Mouse (Mus musculus): Measurements from ENCODE around the gene Ppp2r5e. TPM values are rescaled to one million over a fixed set of nuclear protein-coding genes. Genes with fewer than 3 reads are reported as not detected.

Gene Ppp2r5e
- polyA plus RNA-seq, 1 experiment from 2014 or later, result 6.3 TPM

- no peak for ATAC-seq
- H3K4me1 ChIP-seq (ENCODE audit: control insufficient read depth, insufficient read depth, low read length), result peaks cover 6% of the 10 kb centered on the region; the same call in 1 of the 2 replicates
- H3K36me3 ChIP-seq (ENCODE audit: control insufficient read depth, insufficient read depth, low read length), result no peaks in the 10 kb centered on the region
- no peak overlapping the region for H3K27ac ChIP-seq (ENCODE audit: low read length)
- H3K9ac ChIP-seq (ENCODE audit: low read depth, low read length), result no peak overlapping the region
- no peak overlapping the region for H3K4me2 ChIP-seq (ENCODE audit: low read depth, low read length)
- no peaks in the 10 kb centered on the region for H3K9me3 ChIP-seq (ENCODE audit: control insufficient read depth, low read length)
- 66% methylated on average over 8 of the region's 8 CpGs for WGBS
- no peak overlapping the region for H3K4me3 ChIP-seq (ENCODE audit: low read length)
- no peaks in the 10 kb centered on the region for H3K27me3 ChIP-seq (replicated peaks; ENCODE audit: control insufficient read depth, insufficient read depth, low read length)
Measured at GRCm38 (mm10) chr12:75616841-75617240, 20.8 kb upstream of the Ppp2r5e start.

- peak; percentile 82 for ATAC-seq
- peak overlapping the region; percentile 54 for H3K4me2 ChIP-seq (ENCODE audit: low read depth, low read length)
- H3K9me3 ChIP-seq (ENCODE audit: control insufficient read depth, low read length), result no peaks in the 10 kb centered on the region
- H3K36me3 ChIP-seq (ENCODE audit: control insufficient read depth, insufficient read depth, low read length), result no peaks in the 10 kb centered on the region
- H3K27ac ChIP-seq (ENCODE audit: low read length), result no peak overlapping the region
- 9% methylated on average over 23 of the region's 24 CpGs for WGBS
- H3K9ac ChIP-seq (ENCODE audit: low read depth, low read length), result 0 out of 2 replicates have a peak overlapping the region, but pooled peaks have one; percentile 14
- H3K4me3 ChIP-seq (ENCODE audit: low read length), result peak overlapping the region; percentile 36
- peaks cover 6% of the 10 kb centered on the region; the same call in 1 of the 2 replicates for H3K4me1 ChIP-seq (ENCODE audit: control insufficient read depth, insufficient read depth, low read length)
- H3K27me3 ChIP-seq (replicated peaks; ENCODE audit: control insufficient read depth, insufficient read depth, low read length), result no peaks in the 10 kb centered on the region
Measured at GRCm38 (mm10) chr12:75616158-75616791, 20.2 kb upstream of the Ppp2r5e start.

GRCm38 (mm10) chr12:75615556-75615955 is 19.5 kb upstream of the Ppp2r5e start:
- Histone ChIP-seq H3K27me3 (replicated peaks; ENCODE audit: control insufficient read depth, insufficient read depth, low read length) (no peaks in the 10 kb centered on the region), H3K4me1 (ENCODE audit: control insufficient read depth, insufficient read depth, low read length) (peaks cover 6% of the 10 kb centered on the region; the same call in 1 of the 2 replicates), H3K9me3 (ENCODE audit: control insufficient read depth, low read length) (no peaks in the 10 kb centered on the region), H3K9ac (ENCODE audit: low read depth, low read length) (no peak overlapping the region), H3K4me2 (ENCODE audit: low read depth, low read length) (no peak overlapping the region), H3K4me3 (ENCODE audit: low read length) (no peak overlapping the region), H3K27ac (ENCODE audit: low read length) (no peak overlapping the region), H3K36me3 (ENCODE audit: control insufficient read depth, insufficient read depth, low read length) (no peaks in the 10 kb centered on the region)
- no peak for ATAC-seq
- WGBS, result 53% methylated on average over 3 of the region's 3 CpGs

- 72% methylated on average over 7 of the region's 7 CpGs for WGBS
- H3K9me3 ChIP-seq (ENCODE audit: control insufficient read depth, low read length), result no peaks in the 10 kb centered on the region
- ATAC-seq, result no peak
- H3K9ac ChIP-seq (ENCODE audit: low read depth, low read length), result no peak overlapping the region
- H3K4me2 ChIP-seq (ENCODE audit: low read depth, low read length), result no peak overlapping the region
- H3K4me3 ChIP-seq (ENCODE audit: low read length), result no peak overlapping the region
- H3K27me3 ChIP-seq (replicated peaks; ENCODE audit: control insufficient read depth, insufficient read depth, low read length), result no peaks in the 10 kb centered on the region
- H3K4me1 ChIP-seq (ENCODE audit: control insufficient read depth, insufficient read depth, low read length), result peaks cover 6% of the 10 kb centered on the region; the same call in 1 of the 2 replicates
- H3K36me3 ChIP-seq (ENCODE audit: control insufficient read depth, insufficient read depth, low read length), result no peaks in the 10 kb centered on the region
- no peak overlapping the region for H3K27ac ChIP-seq (ENCODE audit: low read length)
Measured at GRCm38 (mm10) chr12:75612711-75613110, 16.7 kb upstream of the Ppp2r5e start.

- H3K4me2 ChIP-seq (ENCODE audit: low read depth, low read length), result no peak overlapping the region
- WGBS, result 18% methylated on average over 4 of the region's 4 CpGs
- ATAC-seq, result no peak
Measured at GRCm38 (mm10) chr12:75599490-75599889, 3.4 kb upstream of the Ppp2r5e start.

GRCm38 (mm10) chr12:75598988-75599387 is 2.9 kb upstream of the Ppp2r5e start:
- no peak overlapping the region for H3K4me2 ChIP-seq (ENCODE audit: low read depth, low read length)
- H3K9ac ChIP-seq (ENCODE audit: low read depth, low read length), result no peak overlapping the region
- H3K36me3 ChIP-seq (ENCODE audit: control insufficient read depth, insufficient read depth, low read length), result no peaks in the 10 kb centered on the region
- H3K27ac ChIP-seq (ENCODE audit: low read length), result no peak overlapping the region
- no peaks in the 10 kb centered on the region for H3K9me3 ChIP-seq (ENCODE audit: control insufficient read depth, low read length)
- H3K4me1 ChIP-seq (ENCODE audit: control insufficient read depth, insufficient read depth, low read length), result peaks cover 3% of the 10 kb centered on the region
- H3K4me3 ChIP-seq (ENCODE audit: low read length), result no peak overlapping the region
- 66% methylated on average over 4 of the region's 4 CpGs for WGBS
- no peak for ATAC-seq
- no peaks in the 10 kb centered on the region for H3K27me3 ChIP-seq (replicated peaks; ENCODE audit: control insufficient read depth, insufficient read depth, low read length)

More at GRCm38 (mm10) chr12:75599490-75599889, 3.4 kb upstream of the Ppp2r5e start:
- H3K9me3 ChIP-seq (ENCODE audit: control insufficient read depth, low read length), result no peaks in the 10 kb centered on the region
- H3K27ac ChIP-seq (ENCODE audit: low read length), result no peak overlapping the region
- H3K27me3 ChIP-seq (replicated peaks; ENCODE audit: control insufficient read depth, insufficient read depth, low read length), result no peaks in the 10 kb centered on the region
- H3K9ac ChIP-seq (ENCODE audit: low read depth, low read length), result no peak overlapping the region
- H3K4me1 ChIP-seq (ENCODE audit: control insufficient read depth, insufficient read depth, low read length), result peaks cover under 1% of the 10 kb centered on the region
- no peak overlapping the region for H3K4me3 ChIP-seq (ENCODE audit: low read length)
- no peaks in the 10 kb centered on the region for H3K36me3 ChIP-seq (ENCODE audit: control insufficient read depth, insufficient read depth, low read length)

GRCm38 (mm10) chr12:75597707-75598106 is 1.7 kb upstream of the Ppp2r5e start:
- WGBS, result 82% methylated on average over 4 of the region's 4 CpGs
- no peak overlapping the region for H3K4me2 ChIP-seq (ENCODE audit: low read depth, low read length)
- H3K27me3 ChIP-seq (replicated peaks; ENCODE audit: control insufficient read depth, insufficient read depth, low read length), result no peaks in the 10 kb centered on the region
- no peaks in the 10 kb centered on the region for H3K36me3 ChIP-seq (ENCODE audit: control insufficient read depth, insufficient read depth, low read length)
- no peak overlapping the region for H3K4me3 ChIP-seq (ENCODE audit: low read length)
- no peak for ATAC-seq
- no peak overlapping the region for H3K9ac ChIP-seq (ENCODE audit: low read depth, low read length)
- no peaks in the 10 kb centered on the region for H3K9me3 ChIP-seq (ENCODE audit: control insufficient read depth, low read length)
- peaks cover 3% of the 10 kb centered on the region for H3K4me1 ChIP-seq (ENCODE audit: control insufficient read depth, insufficient read depth, low read length)
- no peak overlapping the region for H3K27ac ChIP-seq (ENCODE audit: low read length)

GRCm38 (mm10) chr12:75595291-75596153 is 523 bp downstream of the Ppp2r5e start:
- Histone ChIP-seq H3K4me2 (ENCODE audit: low read depth, low read length) (peak overlapping the region; percentile 60), H3K4me3 (ENCODE audit: low read length) (peak overlapping the region; percentile 100), H3K27me3 (replicated peaks; ENCODE audit: control insufficient read depth, insufficient read depth, low read length) (no peaks in the 10 kb centered on the region), H3K36me3 (ENCODE audit: control insufficient read depth, insufficient read depth, low read length) (no peaks in the 10 kb centered on the region; the same call in 1 of the 2 replicates), H3K9ac (ENCODE audit: low read depth, low read length) (peak overlapping the region; percentile 96), H3K27ac (ENCODE audit: low read length) (peak overlapping the region; percentile 93), H3K9me3 (ENCODE audit: control insufficient read depth, low read length) (no peaks in the 10 kb centered on the region), H3K4me1 (ENCODE audit: control insufficient read depth, insufficient read depth, low read length) (peaks cover 3% of the 10 kb centered on the region)
- ATAC-seq, result peak; percentile 50
- under 1% methylated on average over 81 of the region's 97 CpGs for WGBS

- Histone ChIP-seq H3K4me3 (ENCODE audit: low read length) (peak overlapping the region; percentile 27), H3K36me3 (ENCODE audit: control insufficient read depth, insufficient read depth, low read length) (no peaks in the 10 kb centered on the region; the same call in 1 of the 2 replicates), H3K27ac (ENCODE audit: low read length) (no peak overlapping the region), H3K9ac (ENCODE audit: low read depth, low read length) (no peak overlapping the region), H3K4me1 (ENCODE audit: control insufficient read depth, insufficient read depth, low read length) (peaks cover 3% of the 10 kb centered on the region), H3K4me2 (ENCODE audit: low read depth, low read length) (peak overlapping the region; percentile 51), H3K9me3 (ENCODE audit: control insufficient read depth, low read length) (no peaks in the 10 kb centered on the region), H3K27me3 (replicated peaks; ENCODE audit: control insufficient read depth, insufficient read depth, low read length) (no peaks in the 10 kb centered on the region)
- 44% methylated on average over 5 of the region's 5 CpGs for WGBS
- no peak for ATAC-seq
Measured at GRCm38 (mm10) chr12:75594404-75594803, 1.6 kb downstream of the Ppp2r5e start.

Data from intestine, embryonic 16.5 days (tissue).